Mouse (Mus musculus) induced T-regulatory cell, adult 2 months (primary cell): ENCODE data around the gene Spint4.

Experiments
- DNase-seq: peaks from one replicate; pipeline ENCODE4 v3.0.0-alpha.2; 2012; ENCODE audit warnings: low read depth

Gene Spint4

DNA sequence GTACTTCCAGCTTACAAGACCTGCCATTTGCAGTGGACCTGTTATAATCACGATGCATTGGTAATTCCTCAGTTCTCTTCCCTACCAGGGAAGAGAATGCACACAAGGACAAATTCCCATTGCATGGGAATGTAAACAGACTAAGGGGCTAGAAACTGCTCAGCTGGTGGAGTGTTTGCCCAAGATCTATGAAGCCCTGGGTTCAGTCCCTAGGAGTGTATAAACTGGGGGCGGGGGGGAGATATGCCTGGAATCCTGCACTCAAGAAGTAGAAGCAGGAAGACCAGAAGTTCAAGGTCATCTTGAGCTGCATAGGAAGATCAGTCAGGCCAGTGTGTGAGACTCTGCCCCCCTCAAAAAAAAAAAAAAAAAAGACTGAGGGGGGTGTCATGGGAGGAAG, 35.0 kb downstream of the Spint4 start:
- DNase-seq: no peak

DNA sequence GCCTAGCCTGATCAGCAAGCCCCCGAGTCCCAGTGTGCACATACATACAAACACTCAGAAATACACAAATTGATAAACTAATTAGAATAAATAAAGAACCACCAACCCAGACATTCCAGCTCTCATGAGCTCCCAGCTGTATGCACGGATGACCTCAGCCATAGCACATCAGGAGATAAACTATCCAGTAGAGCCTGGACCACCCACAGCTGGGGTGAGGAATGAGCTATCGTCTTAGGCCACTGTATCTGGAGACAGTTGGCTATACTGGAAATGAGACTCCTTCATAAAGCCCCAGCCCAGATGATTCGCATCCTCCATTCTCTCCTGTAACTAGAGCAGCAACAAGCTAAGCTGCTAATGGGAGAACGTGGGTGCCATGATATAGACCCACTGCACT, 36.5 kb downstream of the Spint4 start:
- DNase-seq: no peak

DNA sequence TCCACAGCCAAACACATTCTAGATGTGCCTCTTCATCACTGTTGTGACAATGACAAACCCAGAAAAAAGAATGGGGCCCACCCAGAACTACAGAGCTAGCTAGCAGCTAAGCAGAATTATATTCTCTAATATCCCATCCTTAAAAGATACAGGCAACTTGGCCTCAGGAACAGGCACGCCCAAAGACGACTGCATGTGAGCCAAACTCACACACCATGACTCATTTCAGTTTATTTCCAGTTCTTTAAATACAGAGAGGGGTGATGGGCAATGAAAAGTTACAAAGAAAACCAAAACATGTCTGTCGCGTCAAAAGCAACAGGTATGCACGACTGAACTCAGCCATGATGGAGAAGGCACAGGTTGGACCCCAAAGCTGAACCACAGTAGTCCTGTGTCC, 37.1 kb downstream of the Spint4 start:
- DNase-seq: no peak

DNA sequence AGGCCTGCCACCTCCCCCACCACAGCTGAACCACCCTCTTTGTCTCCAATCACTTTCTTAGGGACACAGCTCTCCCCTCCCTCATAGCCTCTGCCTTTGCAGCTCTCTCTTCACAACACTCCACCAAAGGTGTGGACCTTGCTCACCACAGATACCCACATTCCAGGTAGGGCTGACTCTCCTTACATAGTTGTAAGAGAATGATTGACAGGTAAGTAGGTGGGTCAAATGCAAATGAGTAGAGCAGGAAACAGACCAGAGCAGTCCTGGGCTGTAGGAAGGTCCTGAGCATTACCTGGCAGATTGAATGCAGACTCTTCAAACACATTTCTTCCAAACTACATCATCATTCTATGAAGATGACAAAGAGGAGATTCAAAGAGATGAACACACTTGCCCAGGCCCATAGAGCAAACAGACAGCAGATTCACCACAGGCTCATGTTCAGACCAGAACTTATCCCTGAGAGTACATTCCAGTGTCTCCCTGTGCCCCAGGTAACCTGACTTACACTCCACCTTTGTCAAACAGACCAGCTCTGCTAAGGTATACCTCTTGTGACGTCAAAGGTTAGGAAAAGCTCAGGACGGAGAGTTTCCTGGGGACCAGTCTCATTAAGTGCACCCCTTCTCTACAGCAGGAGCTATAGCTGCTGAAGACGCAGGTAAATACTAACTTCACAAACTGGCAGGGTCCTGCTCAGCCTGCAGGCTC, 39.2 kb downstream of the Spint4 start:
- DNase-seq: no peak

DNA sequence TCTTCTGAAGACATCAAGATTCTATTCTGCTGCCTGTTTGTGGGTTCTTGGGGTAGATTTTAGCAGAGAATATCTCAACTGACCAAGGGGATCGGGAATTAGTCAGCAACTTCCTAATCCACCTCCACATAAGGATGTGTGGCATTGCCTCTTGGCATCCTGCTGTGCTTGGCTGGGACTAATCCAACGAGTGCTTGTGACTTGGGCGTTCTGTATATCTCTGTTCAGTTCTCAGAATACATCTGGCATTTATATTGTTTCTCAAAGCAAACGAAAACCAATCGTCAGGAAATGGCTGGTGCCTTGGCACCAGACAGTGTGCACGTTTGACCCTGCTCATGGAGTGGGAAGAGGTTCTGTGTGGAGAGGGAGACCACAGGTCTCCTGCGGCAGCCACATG, 41.6 kb downstream of the Spint4 start:
- DNase-seq: no peak

DNA sequence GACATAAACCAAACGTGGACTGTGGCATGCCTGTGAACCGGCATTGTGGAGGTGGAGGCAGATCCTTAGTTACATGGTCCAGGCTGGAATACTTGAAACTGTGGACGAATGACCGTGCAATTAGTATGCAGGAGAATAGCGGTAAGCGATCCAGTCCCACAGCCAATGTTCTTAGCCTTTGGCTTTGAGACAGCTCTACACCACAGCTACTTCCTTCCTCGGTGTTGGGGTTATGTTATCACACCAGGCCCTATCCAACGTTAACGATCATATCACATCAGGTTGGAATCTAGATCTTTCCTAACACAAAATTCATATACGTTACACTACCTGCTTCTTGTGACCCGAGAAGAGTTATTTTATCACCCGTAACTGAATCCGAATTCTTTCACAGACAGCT, 46.7 kb downstream of the Spint4 start:
- DNase-seq: no peak

DNA sequence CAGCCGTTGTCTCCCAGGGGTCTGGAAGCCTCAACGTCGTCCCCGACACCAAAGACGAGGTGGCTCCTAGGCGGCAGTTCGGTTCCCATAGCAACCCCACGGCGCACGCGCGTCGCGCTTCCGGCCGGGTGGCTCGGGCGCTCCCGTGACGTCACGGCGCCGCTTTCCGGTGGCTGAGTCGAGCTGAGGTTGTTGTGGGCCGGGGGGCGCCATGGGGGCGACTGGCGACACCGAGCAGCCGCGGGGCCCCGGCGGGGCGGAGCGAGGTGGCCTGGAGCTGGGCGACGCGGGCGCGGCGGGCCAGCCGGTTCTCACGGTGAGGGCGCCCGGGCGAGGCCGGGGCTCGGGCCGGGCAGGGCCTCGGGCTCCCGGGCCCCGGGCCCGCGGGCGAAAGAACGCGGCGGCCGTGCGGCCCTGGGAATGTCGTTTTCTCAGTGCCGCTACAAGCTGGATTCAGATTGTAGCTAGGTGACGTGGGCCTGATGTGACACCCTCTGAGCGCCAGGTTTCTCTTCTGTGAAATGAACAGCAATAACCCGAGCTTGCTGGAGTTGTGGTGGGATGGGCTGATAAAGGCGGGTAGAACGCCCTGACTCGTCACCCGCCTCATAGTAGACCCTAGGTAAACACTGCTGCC, 47.7 kb downstream of the Spint4 start, which contains the start of the genes Wfdc3 and Dnttip1:
TSS of gene Wfdc3 (minus strand) at position 89 of the 637 bp plus-strand sequence.
TSS of gene Dnttip1 (plus strand) at position 141 of the 637 bp plus-strand sequence.
- peak; percentile 98 for DNase-seq

DNA sequence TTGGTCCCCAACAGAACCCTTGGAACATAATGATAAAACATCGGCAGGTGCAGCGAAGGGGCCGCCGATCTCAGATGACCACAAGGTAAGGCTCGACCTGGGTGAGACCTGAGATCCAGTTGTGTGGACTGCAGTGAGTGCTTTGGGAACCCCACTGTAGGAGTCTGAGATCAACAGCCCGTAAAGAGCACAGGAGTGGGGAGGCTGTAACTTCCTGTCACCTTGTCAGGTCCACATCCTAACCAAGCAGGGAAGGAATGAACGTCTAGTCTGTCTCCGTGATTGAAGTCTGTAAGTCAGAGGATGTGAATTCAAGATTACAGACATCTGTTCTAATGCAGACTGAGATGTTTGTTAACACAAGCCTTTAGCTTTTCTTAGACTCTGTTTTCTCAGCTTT, 48.4 kb downstream of the Spint4 start:
- DNase-seq: peak; percentile 61

DNA sequence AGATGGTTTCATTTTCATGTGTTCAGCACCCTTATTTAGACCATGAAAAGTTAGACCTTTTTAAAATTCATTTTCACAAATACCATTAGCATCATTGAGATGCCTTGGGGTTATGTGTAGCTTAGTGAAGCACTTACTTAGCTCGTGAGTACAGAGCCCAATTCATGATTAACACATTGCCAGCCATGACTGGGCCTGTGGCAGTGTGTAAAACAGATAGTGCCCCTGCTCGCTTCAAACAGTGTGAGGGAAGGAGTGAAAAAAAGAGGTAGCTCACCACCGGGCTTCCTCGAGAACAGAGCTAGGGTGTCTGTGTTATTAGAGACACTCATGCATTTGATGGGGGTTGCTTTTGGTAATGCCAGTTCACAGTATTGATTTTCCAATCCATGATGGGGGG, 49.9 kb downstream of the Spint4 start:
- DNase-seq: no peak

DNA sequence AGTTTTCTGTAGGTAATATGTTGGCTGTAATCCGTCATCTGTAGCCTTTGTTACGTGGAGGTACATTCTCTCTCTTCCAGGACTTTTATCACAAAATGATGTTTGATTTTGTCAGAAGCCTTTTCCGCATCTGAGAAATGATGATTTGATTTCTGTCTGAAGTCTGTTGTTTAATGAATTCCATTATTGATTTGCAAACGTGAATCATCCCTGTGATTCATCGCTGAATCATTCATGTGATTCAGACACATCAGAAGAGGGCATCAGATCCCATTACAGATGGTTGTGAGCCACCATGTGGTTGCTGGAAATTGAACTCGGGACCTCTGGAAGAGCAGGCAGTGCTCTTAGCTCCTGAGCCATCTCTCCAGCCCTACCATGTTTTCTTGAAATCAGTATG, 50.7 kb downstream of the Spint4 start:
- DNase-seq: no peak
